Mouse (Mus musculus) thymus, postnatal 36 days (tissue): ENCODE results near the gene Pde4d.

Source experiments
- DNase-seq, 2 experiments: peaks; one replicate each; pipeline ENCODE4 v3.0.0; 2022; ENCODE audit warnings: mixed read lengths in 2 of 2

Gene Pde4d

GRCm38 (mm10) chr13:109066581-109067159 is 616.9 kb downstream of the Pde4d start:
- DNase-seq: no peak

- DNase-seq: no peak
Observed at GRCm38 (mm10) chr13:109068258-109069219, 618.8 kb downstream of the Pde4d start.

GRCm38 (mm10) chr13:109073371-109073770 is 623.6 kb downstream of the Pde4d start:
- DNase-seq: no peak

- DNase-seq: no peak
Observed at GRCm38 (mm10) chr13:109074078-109074477, 624.3 kb downstream of the Pde4d start.

GRCm38 (mm10) chr13:109092654-109093053 is 642.9 kb downstream of the Pde4d start:
- no peak for DNase-seq

GRCm38 (mm10) chr13:109096654-109097053 is 646.9 kb downstream of the Pde4d start:
- no peak for DNase-seq

- peak in 1 of 2 experiments; percentile 4 for DNase-seq
Observed at GRCm38 (mm10) chr13:109116004-109116341, 666.2 kb downstream of the Pde4d start.

- DNase-seq: peak; percentile 3 to 15
Observed at GRCm38 (mm10) chr13:109116342-109117201, 666.8 kb downstream of the Pde4d start.

- peak in 1 of 2 experiments; percentile 2 for DNase-seq
Observed at GRCm38 (mm10) chr13:109117210-109117791, 667.6 kb downstream of the Pde4d start.

- no peak for DNase-seq
Observed at GRCm38 (mm10) chr13:109118296-109118800, 668.6 kb downstream of the Pde4d start.

- DNase-seq: no peak
Observed at GRCm38 (mm10) chr13:109121867-109122266, 672.1 kb downstream of the Pde4d start.

- DNase-seq: no peak
Observed at GRCm38 (mm10) chr13:109136405-109136804, 686.7 kb downstream of the Pde4d start.

- no peak for DNase-seq
Observed at GRCm38 (mm10) chr13:109158703-109159102, 709.0 kb downstream of the Pde4d start.

- no peak for DNase-seq
Observed at GRCm38 (mm10) chr13:109168556-109169334, 719.0 kb downstream of the Pde4d start.

- no peak for DNase-seq
Observed at GRCm38 (mm10) chr13:109169335-109169606, 719.5 kb downstream of the Pde4d start.

GRCm38 (mm10) chr13:109171688-109172087 is 721.9 kb downstream of the Pde4d start:
- no peak for DNase-seq

GRCm38 (mm10) chr13:109175281-109175680 is 725.5 kb downstream of the Pde4d start:
- no peak for DNase-seq

GRCm38 (mm10) chr13:109175852-109176621 is 726.3 kb downstream of the Pde4d start:
- DNase-seq: no peak

GRCm38 (mm10) chr13:109181363-109181762 is 731.6 kb downstream of the Pde4d start:
- DNase-seq: no peak

GRCm38 (mm10) chr13:109190652-109191051 is 740.9 kb downstream of the Pde4d start:
- no peak for DNase-seq

GRCm38 (mm10) chr13:109191176-109191575 is 741.4 kb downstream of the Pde4d start:
- no peak for DNase-seq
